Mouse (Mus musculus): Measurements from ENCODE around the gene Pars2. TPM values are rescaled to one million over a fixed set of nuclear protein-coding genes. Genes with fewer than 3 reads are reported as not detected.

The Pars2 gene
- total RNA-seq, 2 experiments from 2014 or later, result 6.1 to 8.5 TPM

DNA sequence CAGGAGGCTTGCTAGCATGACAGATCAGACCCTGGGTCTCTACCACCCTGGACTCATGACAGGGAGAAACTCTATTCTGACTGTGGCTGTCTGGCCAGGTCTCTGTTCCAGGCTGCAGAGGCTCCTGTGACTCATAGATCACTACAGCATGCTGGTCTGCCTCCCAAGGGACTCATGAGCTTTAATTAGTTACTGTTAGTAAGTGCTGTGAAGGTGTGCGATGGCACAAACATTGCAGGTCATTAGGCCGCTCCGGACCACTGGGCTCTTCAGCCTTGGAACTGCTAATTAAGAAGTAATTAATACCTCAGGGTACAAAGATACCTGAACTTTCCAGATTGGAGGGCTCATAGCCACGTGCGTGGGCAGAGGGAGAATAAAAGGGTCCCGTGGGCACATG is 3.7 kb upstream of the Pars2 start:
- DNase-seq (ENCODE audit: low spot score in 2 of 2), result no peak
- TF ChIP-seq CTCF (conservative IDR thresholded peaks at IDR 0.05), result no peak
- Histone ChIP-seq H3K4me3 (no peak overlapping the region), H3K27ac (no peak overlapping the region)

- Histone ChIP-seq H3K4me3 (no peak overlapping the region), H3K27ac (no peak overlapping the region)
- no peak for DNase-seq (ENCODE audit: low spot score in 2 of 2)
- TF ChIP-seq CTCF (conservative IDR thresholded peaks at IDR 0.05), result no peak
Observed at GRCm38 (mm10) chr4:106652546-106652945, 1.7 kb downstream of the Pars2 start.

DNA sequence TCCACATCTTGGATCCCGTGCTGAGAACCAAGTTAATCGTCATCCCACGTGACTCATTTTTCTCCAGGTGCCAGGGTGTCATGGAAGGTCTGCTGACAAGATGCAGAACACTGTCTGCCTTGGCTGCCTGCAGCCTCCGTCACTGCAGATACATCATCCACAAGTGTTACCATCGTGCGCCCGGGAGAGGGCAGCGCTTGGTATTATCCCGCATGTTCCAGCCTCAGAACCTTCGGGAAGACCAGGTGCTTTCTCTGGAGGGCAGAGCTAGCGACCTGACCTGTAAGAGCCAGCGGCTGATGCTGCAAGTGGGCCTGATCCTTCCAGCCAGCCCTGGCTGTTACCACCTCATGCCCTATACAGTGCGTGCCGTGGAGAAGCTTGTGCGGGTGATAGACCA is 2.2 kb downstream of the Pars2 start:
- TF ChIP-seq CTCF (conservative IDR thresholded peaks at IDR 0.05), result no peak
- no peak overlapping the region for H3K27ac ChIP-seq
- no peak for DNase-seq (ENCODE audit: low spot score in 2 of 2)
- no peak overlapping the region for H3K4me3 ChIP-seq

DNA sequence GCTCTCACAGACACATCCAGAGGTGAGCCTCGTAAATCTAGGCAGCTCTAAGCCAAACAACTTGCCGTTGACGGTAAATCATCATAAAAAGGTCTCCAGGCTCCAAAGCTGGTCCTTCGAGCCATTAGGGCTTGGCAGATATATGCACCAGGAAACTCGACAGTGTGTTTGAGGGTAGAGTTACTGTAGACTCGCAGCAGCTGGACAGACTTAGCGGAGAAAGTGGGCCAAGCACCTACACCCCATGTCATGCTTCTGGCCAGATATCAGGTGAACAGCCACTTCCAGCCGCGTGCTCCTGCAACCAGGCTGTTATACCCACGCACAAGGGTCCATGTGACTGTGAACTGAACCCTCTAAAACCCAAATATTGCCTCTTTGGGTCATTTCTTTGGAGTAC is 4.8 kb downstream of the Pars2 start:
- no peak overlapping the region for H3K4me3 ChIP-seq
- no peak for TF ChIP-seq CTCF (conservative IDR thresholded peaks at IDR 0.05)
- H3K27ac ChIP-seq, result no peak overlapping the region
- DNase-seq (ENCODE audit: low spot score in 2 of 2), result no peak

GRCm38 (mm10) chr4:106663956-106664470 is 13.1 kb downstream of the Pars2 start:
- Histone ChIP-seq H3K27ac (no peak overlapping the region), H3K4me3 (no peak overlapping the region)
- DNase-seq (ENCODE audit: low spot score in 2 of 2), result no peak
- no peak for TF ChIP-seq CTCF (conservative IDR thresholded peaks at IDR 0.05)

DNA sequence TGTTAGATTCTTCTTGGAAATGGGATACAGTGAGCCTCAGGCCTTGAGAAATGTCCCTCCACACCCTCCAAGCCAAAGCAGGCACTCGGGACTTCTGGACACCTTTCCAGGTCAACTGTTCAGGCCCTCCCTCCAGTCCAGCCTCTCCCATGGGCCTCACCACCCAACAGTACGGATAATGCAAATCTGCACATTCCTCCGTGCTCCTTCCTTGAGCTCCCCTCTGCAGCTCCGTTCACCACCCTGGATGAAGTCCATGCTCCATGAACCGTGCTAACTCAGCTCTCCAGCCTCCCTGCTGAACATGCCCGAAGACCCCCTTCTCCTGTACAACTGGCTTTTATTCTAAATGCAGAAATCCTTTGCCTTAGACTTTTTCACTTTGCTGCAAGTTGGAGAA is 13.8 kb downstream of the Pars2 start:
- TF ChIP-seq CTCF (conservative IDR thresholded peaks at IDR 0.05), result no peak
- H3K27ac ChIP-seq, result peak overlapping the region; percentile 84
- H3K4me3 ChIP-seq, result no peak overlapping the region

GRCm38 (mm10) chr4:106665269-106665668 is 14.4 kb downstream of the Pars2 start:
- Histone ChIP-seq H3K4me3 (no peak overlapping the region), H3K27ac (peak overlapping the region; percentile 84)
- no peak for DNase-seq (ENCODE audit: low spot score in 2 of 2)
- no peak for TF ChIP-seq CTCF (conservative IDR thresholded peaks at IDR 0.05)

More for the DNA sequence above, 13.8 kb downstream of the Pars2 start:
- DNase-seq (ENCODE audit: low spot score in 2 of 2), result no peak

DNA sequence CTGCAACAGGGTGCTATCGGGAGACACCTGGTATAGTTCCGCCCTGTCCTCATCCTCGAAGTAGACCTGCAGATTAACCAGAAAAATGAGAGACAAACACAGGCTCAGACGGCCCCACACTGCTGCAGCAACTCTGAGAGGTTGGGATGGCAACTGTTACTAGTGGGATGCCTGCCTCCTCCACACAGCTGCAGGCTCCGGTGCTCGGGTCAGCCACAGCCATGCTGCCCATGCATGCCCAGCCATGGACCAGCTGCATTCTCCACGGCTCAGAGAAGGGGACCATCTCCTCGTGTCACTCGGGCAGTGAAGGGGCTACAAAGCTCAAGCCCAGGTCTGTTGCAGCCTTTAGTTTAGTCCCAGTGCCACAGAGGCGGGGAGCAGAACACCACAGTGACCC is 14.8 kb downstream of the Pars2 start:
- no peak for DNase-seq (ENCODE audit: low spot score in 2 of 2)
- peak overlapping the region; percentile 84 for H3K27ac ChIP-seq
- TF ChIP-seq CTCF (conservative IDR thresholded peaks at IDR 0.05), result no peak

DNA sequence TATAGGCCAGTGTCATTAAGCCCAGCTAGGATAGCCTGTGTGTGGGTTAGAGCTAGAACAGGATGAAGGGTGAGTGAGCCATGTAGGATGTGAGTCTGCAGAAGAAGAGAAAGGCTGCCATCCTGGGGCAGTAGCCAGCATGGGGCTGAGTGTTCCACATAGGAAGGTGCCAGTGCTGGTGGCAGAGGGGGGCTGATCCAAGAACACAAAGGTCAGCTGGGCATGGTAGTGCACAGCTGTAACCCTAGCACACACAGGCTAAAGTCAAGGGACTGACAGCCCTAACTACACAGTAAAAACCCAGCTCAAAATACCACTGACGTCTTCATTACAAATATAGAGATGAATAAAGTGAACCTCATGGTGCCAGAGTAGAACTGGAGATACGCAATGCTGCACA is 15.7 kb downstream of the Pars2 start:
- no peak for DNase-seq (ENCODE audit: low spot score in 2 of 2)
- Histone ChIP-seq H3K27ac (peak overlapping the region; percentile 84; the same call in 1 of the 2 replicates), H3K4me3 (no peak overlapping the region)
- no peak for TF ChIP-seq CTCF (conservative IDR thresholded peaks at IDR 0.05)

More for the DNA sequence above, 14.8 kb downstream of the Pars2 start:
- no peak overlapping the region for H3K4me3 ChIP-seq

DNA sequence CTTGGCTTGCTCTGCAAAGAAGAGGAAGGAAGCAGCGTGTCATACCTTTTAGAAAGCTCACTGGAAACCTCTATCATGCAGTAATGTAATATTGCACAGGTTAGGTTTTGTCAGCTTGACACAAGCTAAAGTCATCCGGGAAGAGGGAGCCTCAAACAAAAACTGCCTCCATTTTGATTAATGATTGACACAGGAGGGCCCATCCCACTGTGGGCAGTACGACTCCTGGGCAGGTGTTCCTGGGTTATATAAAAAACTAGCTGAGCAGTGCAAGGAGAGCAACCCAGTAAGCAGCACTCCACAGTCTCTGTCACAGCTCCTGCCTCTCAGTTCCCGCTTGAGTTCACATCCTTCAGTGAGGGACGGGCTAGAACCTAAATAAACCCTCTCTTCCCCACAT is 25.9 kb downstream of the Pars2 start:
- no peak for TF ChIP-seq CTCF (conservative IDR thresholded peaks at IDR 0.05)
- DNase-seq (ENCODE audit: low spot score in 2 of 2), result no peak
- H3K27ac ChIP-seq, result no peak overlapping the region
- no peak overlapping the region for H3K4me3 ChIP-seq

DNA sequence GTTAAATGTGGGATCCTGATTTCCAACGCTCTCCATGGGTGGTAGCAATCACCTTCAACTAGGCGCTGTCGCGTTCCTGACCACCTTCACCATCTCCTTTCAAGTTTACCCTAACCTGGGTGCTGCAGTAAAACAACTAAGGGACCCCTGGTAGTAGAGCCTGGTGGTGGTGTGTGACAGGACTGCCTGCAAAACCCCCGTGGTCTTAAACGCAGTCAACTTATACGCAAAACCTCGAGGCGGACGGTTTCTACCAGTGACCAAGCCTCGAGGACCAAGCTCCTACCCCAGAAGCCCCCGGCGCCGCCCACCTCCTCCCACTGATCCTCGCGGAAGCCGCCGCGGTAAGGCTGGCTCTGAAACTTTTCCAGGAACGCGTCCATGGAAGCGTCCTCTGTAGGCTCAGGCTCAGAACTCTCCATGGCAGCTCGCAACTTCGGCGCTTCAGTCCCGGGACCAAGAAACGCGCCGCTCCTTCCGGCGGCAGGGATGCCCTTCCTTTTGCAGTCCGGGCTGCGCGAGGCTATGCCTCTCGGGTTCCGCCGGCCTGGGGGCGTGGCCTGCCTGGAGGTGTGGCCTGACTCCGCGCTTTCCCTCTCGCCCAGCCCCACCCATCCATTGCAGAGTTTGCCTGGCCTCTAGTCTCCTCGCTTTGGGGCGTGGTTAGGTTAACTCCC is 27.7 kb downstream of the Pars2 start, which contains the start of gene Ttc4:
Gene Ttc4, minus strand, starts transcription at position 503 of the 677 bp plus-strand sequence.
- 0 out of 2 replicates have a peak within 1 kb of the TSS, but pooled peaks have one; percentile 36 for H3K27ac ChIP-seq
- DNase-seq (ENCODE audit: low spot score in 2 of 2), result peak; percentile 81 to 89
- no peak for TF ChIP-seq CTCF (conservative IDR thresholded peaks at IDR 0.05)
- H3K4me3 ChIP-seq, result peak within 1 kb of the TSS; percentile 95

- TF ChIP-seq CTCF (conservative IDR thresholded peaks at IDR 0.05), result no peak
- no peak overlapping the region for H3K27ac ChIP-seq
- DNase-seq (ENCODE audit: low spot score in 2 of 2), result no peak
- H3K4me3 ChIP-seq, result peak overlapping the region; percentile 95
Observed at GRCm38 (mm10) chr4:106679152-106679551, 28.3 kb downstream of the Pars2 start.

GRCm38 (mm10) chr4:106680955-106681354 is 30.1 kb downstream of the Pars2 start:
- no peak overlapping the region for H3K27ac ChIP-seq
- H3K4me3 ChIP-seq, result no peak overlapping the region
- no peak for TF ChIP-seq CTCF (conservative IDR thresholded peaks at IDR 0.05)
- DNase-seq (ENCODE audit: low spot score in 2 of 2), result no peak
